Mouse (Mus musculus): Measurements from ENCODE around the gene Glt28d2. TPM values are rescaled to one million over a fixed set of nuclear protein-coding genes. Genes with fewer than 3 reads are reported as not detected.

Gene Glt28d2
- polyA plus RNA-seq, 1 experiment from 2014 or later, result 0.37 TPM

- ATAC-seq (ENCODE audit: low FRiP score) (no peak), DNase-seq (ENCODE audit: low spot score) (peak; percentile 28)
- Histone ChIP-seq H3K9me3 (ENCODE audit: control insufficient read depth, low read length) (no peaks in the 10 kb centered on the region), H3K4me1 (replicated peaks; ENCODE audit: control insufficient read depth, insufficient read depth, low read length) (no peaks in the 10 kb centered on the region; the same call in 1 of the 2 replicates), H3K4me2 (replicated peaks) (0 out of 2 replicates have a peak overlapping the region, but pooled peaks have one; percentile 6), H3K36me3 (replicated peaks; ENCODE audit: control insufficient read depth, insufficient read depth) (no peaks in the 10 kb centered on the region), H3K9ac (no peak overlapping the region), H3K4me3 (replicated peaks; ENCODE audit: low read length) (no peak overlapping the region), H3K27ac (peak overlapping the region; percentile 32; the same call in 1 of the 2 replicates), H3K27me3 (ENCODE audit: control insufficient read depth, insufficient read depth, low read length) (no peaks in the 10 kb centered on the region)
- WGBS, result 56% methylated on average over 15 of the region's 15 CpGs
Observed at GRCm38 (mm10) chr3:85820839-85821548, 66.3 kb downstream of the Glt28d2 start.

Other genes starting within 250 kb of the Glt28d2 start
- 0.37 and 0.51 TPM in 2 replicates for gene Fam160a1, start 70.2 kb downstream of the Glt28d2 start, polyA plus RNA-seq (2014; fragmentation: Nextera tagmentation; extraction: Ambion mirVana)
- gene Gm37240, start within 50 bp of the Glt28d2 start, polyA plus RNA-seq (2014; fragmentation: Nextera tagmentation; extraction: Ambion mirVana), result 0.94 and 1.3 TPM in 2 replicates
- 18.1 and 20.4 TPM in 2 replicates for gene Sh3d19, start 83.6 kb upstream of the Glt28d2 start, polyA plus RNA-seq (2014; fragmentation: Nextera tagmentation; extraction: Ambion mirVana)
- gene Prss48, start 115.0 kb upstream of the Glt28d2 start, polyA plus RNA-seq (2014; fragmentation: Nextera tagmentation; extraction: Ambion mirVana), result 0.21 TPM in 1 of 2 replicates, not detected in the other